Mouse (Mus musculus): Measurements from ENCODE around the gene Usp40. TPM values are rescaled to one million over a fixed set of nuclear protein-coding genes. Genes with fewer than 3 reads are reported as not detected.

Usp40 gene
- 20.3 and 20.4 TPM in 2 replicates for polyA plus RNA-seq (2012; rRNA removed)

GRCm38 (mm10) chr1:88008211-88008697, at the start of gene Usp40:
Gene Usp40, minus strand, starts transcription at chr1:88008551.

GRCm38 (mm10) chr1:88055088-88055487, 46.7 kb upstream of the Usp40 start, which contains the start of gene Ugt1a10:
Gene Ugt1a10, plus strand, starts transcription at chr1:88055388.

Other genes with a start within 250 kb of the Usp40 start
- 0.66 and 1.0 TPM in 2 replicates for gene Sag, start 204.9 kb downstream of the Usp40 start, polyA plus RNA-seq (2012; rRNA removed)
- gene Dgkd, start 155.3 kb downstream of the Usp40 start, polyA plus RNA-seq (2012; rRNA removed), result 60.5 and 61.1 TPM in 2 replicates
- gene Ugt1a10, start 46.8 kb upstream of the Usp40 start, polyA plus RNA-seq (2012; rRNA removed), result not detected in 2 replicates
- gene Ugt1a9, start 62.2 kb upstream of the Usp40 start, polyA plus RNA-seq (2012; rRNA removed), result not detected in 2 replicates
- not detected in 2 replicates for gene Ugt1a8, start 79.3 kb upstream of the Usp40 start, polyA plus RNA-seq (2012; rRNA removed)
- 0.75 and 0.78 TPM in 2 replicates for gene Ugt1a7c, start 86.5 kb upstream of the Usp40 start, polyA plus RNA-seq (2012; rRNA removed)
- 0.28 and 1.0 TPM in 2 replicates for gene Ugt1a6b, start 94.7 kb upstream of the Usp40 start, polyA plus RNA-seq (2012; rRNA removed)
- 1.7 and 2.5 TPM in 2 replicates for gene Ugt1a6a, start 126.3 kb upstream of the Usp40 start, polyA plus RNA-seq (2012; rRNA removed)
- gene Ugt1a5, start 157.5 kb upstream of the Usp40 start, polyA plus RNA-seq (2012; rRNA removed), result not detected in 2 replicates
- not detected in 2 replicates for gene Ugt1a2, start 192.1 kb upstream of the Usp40 start, polyA plus RNA-seq (2012; rRNA removed)
- 10.9 and 11.1 TPM in 2 replicates for gene Dnajb3, start 197.2 kb upstream of the Usp40 start, polyA plus RNA-seq (2012; rRNA removed)
- 0.08 TPM in 1 of 2 replicates, not detected in the other for gene Ugt1a1, start 203.4 kb upstream of the Usp40 start, polyA plus RNA-seq (2012; rRNA removed)
- gene Mroh2a, start 218.4 kb upstream of the Usp40 start, polyA plus RNA-seq (2012; rRNA removed), result 0.17 and 0.27 TPM in 2 replicates

Data from central nervous system, embryonic 18 days (tissue).